Comparison of ENCODE assay signal across 8 mouse cellular contexts in the genomic region with DNA sequence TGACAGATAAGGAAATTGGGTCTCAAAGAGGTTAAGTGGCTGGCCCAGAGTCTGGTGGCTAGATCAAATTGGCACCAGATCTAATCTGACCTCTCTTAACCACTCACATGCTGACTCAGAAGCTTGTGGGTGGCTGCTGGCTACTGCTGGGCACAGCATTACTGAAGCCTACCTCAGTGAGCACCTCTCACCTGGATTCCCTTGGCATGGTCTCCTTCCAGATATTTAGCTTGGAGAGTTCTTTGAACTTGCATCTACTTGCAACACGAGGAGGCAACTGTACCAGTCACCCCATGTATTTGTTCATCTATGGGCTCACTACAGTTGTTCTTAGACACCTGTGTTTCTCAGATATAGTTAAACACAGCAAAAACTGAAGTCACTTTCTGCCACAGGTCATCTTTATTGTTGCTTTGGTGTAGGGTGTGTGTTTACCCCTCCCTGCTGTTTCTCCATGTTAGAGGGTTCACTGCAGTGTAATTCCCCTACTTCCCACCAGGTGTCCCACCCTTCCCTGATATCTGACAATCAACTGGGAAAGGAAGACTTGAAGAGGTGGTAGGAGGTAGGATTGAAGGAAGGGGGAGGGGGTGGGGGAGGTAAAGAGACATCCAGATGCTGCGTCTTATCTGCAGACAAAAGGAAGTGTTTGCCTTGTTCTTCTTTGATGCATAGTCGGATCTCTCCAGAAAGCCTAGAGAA.
DNase-seq lines count a peak whose midpoint lies in the region; ATAC-seq lines count a peak whose summit lies in the region.

No protein-coding gene starts in this region.

- WGBS in hindbrain, embryonic 10.5 days, result 30% methylated on average over 3 of the region's 3 CpGs
- 28% methylated on average over 3 of the region's 3 CpGs for WGBS in hindbrain, embryonic 12.5 days
- WGBS in forebrain, embryonic 14.5 days, result 31% methylated on average over 3 of the region's 3 CpGs
- 28% methylated on average over 3 of the region's 3 CpGs for WGBS in intestine, embryonic 15.5 days
- 36% methylated on average over 3 of the region's 3 CpGs for WGBS in midbrain, embryonic 15.5 days

- peak; percentile 59 for DNase-seq in hindbrain, embryonic 10.5 days (ENCODE audit: low spot score)
- peak; percentile 12 for DNase-seq in c-Kit-positive CD71-positive TER-119-positive erythroid progenitor cells, embryonic 14.5 days (ENCODE audit: low spot score)
- DNase-seq in forebrain, embryonic 14.5 days (ENCODE audit: low spot score), result peak; percentile 76
- peak; percentile 68 to 80 for DNase-seq in left cerebral cortex, postnatal 14 days (ENCODE audit: low spot score in 2 of 2)
- DNase-seq in thymus, postnatal 10 days (ENCODE audit: low spot score in 2 of 2), result peak; percentile 6 to 33

- H3K4me1 ChIP-seq in hindbrain, embryonic 10.5 days (replicated peaks), result no peaks in the 10 kb centered on the region
- H3K4me1 ChIP-seq in hindbrain, embryonic 12.5 days, result no peaks in the 10 kb centered on the region; the same call in 1 of the 2 replicates
- H3K4me1 ChIP-seq in forebrain, embryonic 14.5 days (ENCODE audit: control insufficient read depth, insufficient read depth, low read length), result peaks cover 3% of the 10 kb centered on the region; the same call in 1 of the 2 replicates
- peaks cover 7% of the 10 kb centered on the region; the same call in 1 of the 2 replicates for H3K4me1 ChIP-seq in intestine, embryonic 15.5 days (replicated peaks)
- 0 out of 2 replicates have a peak, but pooled peaks cover 5% of the 10 kb centered on the region for H3K4me1 ChIP-seq in midbrain, embryonic 15.5 days

- H3K4me3 ChIP-seq in hindbrain, embryonic 10.5 days, result no peak overlapping the region
- no peak overlapping the region for H3K4me3 ChIP-seq in hindbrain, embryonic 12.5 days
- no peak overlapping the region for H3K4me3 ChIP-seq in forebrain, embryonic 14.5 days (ENCODE audit: low read depth, low read length)
- H3K4me3 ChIP-seq in intestine, embryonic 15.5 days (replicated peaks), result no peak overlapping the region
- H3K4me3 ChIP-seq in midbrain, embryonic 15.5 days, result no peak overlapping the region

- no peaks in the 10 kb centered on the region for H3K36me3 ChIP-seq in hindbrain, embryonic 10.5 days
- H3K36me3 ChIP-seq in hindbrain, embryonic 12.5 days, result no peaks in the 10 kb centered on the region
- no peaks in the 10 kb centered on the region for H3K36me3 ChIP-seq in forebrain, embryonic 14.5 days (ENCODE audit: control insufficient read depth, insufficient read depth, low read length)
- no peaks in the 10 kb centered on the region for H3K36me3 ChIP-seq in intestine, embryonic 15.5 days
- H3K36me3 ChIP-seq in midbrain, embryonic 15.5 days (replicated peaks), result no peaks in the 10 kb centered on the region

- ATAC-seq in hindbrain, embryonic 12.5 days (ENCODE audit: low FRiP score), result no peak
- peak; percentile 73; the same call in 1 of the 2 replicates for ATAC-seq in forebrain, embryonic 14.5 days
- peak; percentile 46; the same call in 1 of the 2 replicates for ATAC-seq in intestine, embryonic 15.5 days
- 0 out of 2 replicates have a peak, but pooled peaks have one; percentile 32 for ATAC-seq in midbrain, embryonic 15.5 days (replicated peaks)

- H3K9me3 ChIP-seq in hindbrain, embryonic 10.5 days, result no peaks in the 10 kb centered on the region
- H3K9me3 ChIP-seq in hindbrain, embryonic 12.5 days (replicated peaks), result no peaks in the 10 kb centered on the region
- H3K9me3 ChIP-seq in forebrain, embryonic 14.5 days (replicated peaks; ENCODE audit: control insufficient read depth, low read length), result no peaks in the 10 kb centered on the region
- H3K9me3 ChIP-seq in intestine, embryonic 15.5 days, result no peaks in the 10 kb centered on the region
- H3K9me3 ChIP-seq in midbrain, embryonic 15.5 days, result no peaks in the 10 kb centered on the region

- H3K27ac ChIP-seq in hindbrain, embryonic 10.5 days, result no peak overlapping the region
- no peak overlapping the region for H3K27ac ChIP-seq in hindbrain, embryonic 12.5 days
- no peak overlapping the region for H3K27ac ChIP-seq in forebrain, embryonic 14.5 days (ENCODE audit: low read depth, low read length)
- no peak overlapping the region for H3K27ac ChIP-seq in intestine, embryonic 15.5 days
- H3K27ac ChIP-seq in midbrain, embryonic 15.5 days, result no peak overlapping the region

- intact Hi-C loops in left cerebral cortex, postnatal 14 days (cut with DNase I), result loop anchor here (5.0 kb wide), 1 partner anchor 84 kb away; no protein-coding TSS in a partner anchor

- no peak overlapping the region for H3K4me2 ChIP-seq in hindbrain, embryonic 12.5 days (replicated peaks)
- no peak overlapping the region for H3K4me2 ChIP-seq in forebrain, embryonic 14.5 days (ENCODE audit: low read length)
- H3K4me2 ChIP-seq in intestine, embryonic 15.5 days (replicated peaks), result no peak overlapping the region
- H3K4me2 ChIP-seq in midbrain, embryonic 15.5 days, result no peak overlapping the region

- H3K9ac ChIP-seq in hindbrain, embryonic 12.5 days, result no peak overlapping the region
- no peak overlapping the region for H3K9ac ChIP-seq in forebrain, embryonic 14.5 days (ENCODE audit: low read length)
- H3K9ac ChIP-seq in intestine, embryonic 15.5 days, result no peak overlapping the region
- H3K9ac ChIP-seq in midbrain, embryonic 15.5 days, result no peak overlapping the region

- no peaks in the 10 kb centered on the region; the same call in 1 of the 2 replicates for H3K27me3 ChIP-seq in hindbrain, embryonic 10.5 days (ENCODE audit: insufficient read depth, poor library complexity, severe bottlenecking)
- H3K27me3 ChIP-seq in hindbrain, embryonic 12.5 days, result no peaks in the 10 kb centered on the region
- no peaks in the 10 kb centered on the region for H3K27me3 ChIP-seq in forebrain, embryonic 14.5 days (replicated peaks; ENCODE audit: control insufficient read depth, insufficient read depth, low read length)
- no peaks in the 10 kb centered on the region for H3K27me3 ChIP-seq in intestine, embryonic 15.5 days (replicated peaks)
- H3K27me3 ChIP-seq in midbrain, embryonic 15.5 days (replicated peaks), result no peaks in the 10 kb centered on the region

Comparison
In these comparisons a context has a peak if more than half of its experiments do, and no peak if none do; other contexts are left out.
1. DNase-seq: peak in every context shown above with its lines; median percentile 76 in forebrain, embryonic 14.5 days; 74 in left cerebral cortex, postnatal 14 days; 59 in hindbrain, embryonic 10.5 days; 20 in thymus, postnatal 10 days; 12 in c-Kit-positive CD71-positive TER-119-positive erythroid progenitor cells, embryonic 14.5 days.